ENCODE assay signal across 8 mouse cellular contexts in genomic region chr9:121880840-121881239, GRCm38 (mm10). TPM values are rescaled to one million over a fixed set of nuclear protein-coding genes. Genes with fewer than 3 reads are reported as not detected.
DNase-seq lines count a peak whose midpoint lies in the region; ATAC-seq and TF ChIP-seq lines count a peak whose summit lies in the region.

No protein-coding gene starts in this region.

- peak; percentile 67 for TF ChIP-seq CTCF in cortical plate, adult 2 months (IDR thresholded peaks at IDR 0.05; ENCODE audit: extremely low read depth, insufficient read depth, low read length)

- H3K27me3 ChIP-seq in intestine, embryonic 14.5 days (replicated peaks; ENCODE audit: control insufficient read depth, insufficient read depth, low read length), result no peaks in the 10 kb centered on the region
- H3K27me3 ChIP-seq in midbrain, embryonic 13.5 days, result 0 out of 2 replicates have a peak, but pooled peaks cover 4% of the 10 kb centered on the region

- no peak overlapping the region for H3K9ac ChIP-seq in intestine, embryonic 14.5 days (ENCODE audit: low read length)
- H3K9ac ChIP-seq in midbrain, embryonic 13.5 days (replicated peaks), result no peak overlapping the region

- no peak for ATAC-seq in intestine, embryonic 14.5 days (replicated peaks; ENCODE audit: low FRiP score, low TSS enrichment, low read depth)
- ATAC-seq in midbrain, embryonic 13.5 days, result no peak

- no peak overlapping the region for H3K4me3 ChIP-seq in cortical plate, adult 2 months (ENCODE audit: insufficient read depth, low read length)
- H3K4me3 ChIP-seq in intestine, embryonic 14.5 days (ENCODE audit: low read depth, low read length), result no peak overlapping the region
- no peak overlapping the region for H3K4me3 ChIP-seq in midbrain, embryonic 13.5 days (replicated peaks)

- peaks cover 1% of the 10 kb centered on the region; the same call in 1 of the 2 replicates for H3K4me1 ChIP-seq in cortical plate, adult 2 months (ENCODE audit: control insufficient read depth, insufficient read depth, low read length)
- no peaks in the 10 kb centered on the region for H3K4me1 ChIP-seq in intestine, embryonic 14.5 days (replicated peaks; ENCODE audit: control insufficient read depth, insufficient read depth, low read length)
- H3K4me1 ChIP-seq in midbrain, embryonic 13.5 days (replicated peaks), result peaks cover 5% of the 10 kb centered on the region; the same call in 1 of the 2 replicates

- H3K9me3 ChIP-seq in intestine, embryonic 14.5 days (ENCODE audit: control insufficient read depth, low read length), result no peaks in the 10 kb centered on the region
- no peaks in the 10 kb centered on the region for H3K9me3 ChIP-seq in midbrain, embryonic 13.5 days

- intact Hi-C loops in gastrocnemius, postnatal 36 days (cut with DNase I), result loop anchor here (2.0 kb wide), 1 partner anchor 106 kb away; no protein-coding TSS in a partner anchor
- intact Hi-C loops in left cerebral cortex, postnatal 4 days (cut with DNase I), result no loop called here

- no peak for TF ChIP-seq POLR2A in cortical plate, adult 2 months (IDR thresholded peaks at IDR 0.05; ENCODE audit: extremely low read depth, insufficient read depth, low read length)

- H3K27ac ChIP-seq in cortical plate, adult 2 months (ENCODE audit: insufficient read depth, low read length), result no peak overlapping the region
- H3K27ac ChIP-seq in intestine, embryonic 14.5 days (ENCODE audit: low read depth), result no peak overlapping the region
- no peak overlapping the region for H3K27ac ChIP-seq in midbrain, embryonic 13.5 days

- H3K36me3 ChIP-seq in intestine, embryonic 14.5 days (ENCODE audit: control insufficient read depth, insufficient read depth, low read length), result no peaks in the 10 kb centered on the region
- H3K36me3 ChIP-seq in midbrain, embryonic 13.5 days, result no peaks in the 10 kb centered on the region

- H3K4me2 ChIP-seq in intestine, embryonic 14.5 days (ENCODE audit: low read length), result peak overlapping the region; percentile 7; the same call in 1 of the 2 replicates
- peak overlapping the region; percentile 36 for H3K4me2 ChIP-seq in midbrain, embryonic 13.5 days (replicated peaks)

- WGBS in intestine, embryonic 14.5 days, result 24% methylated on average over 14 of the region's 14 CpGs
- WGBS in midbrain, embryonic 13.5 days, result 23% methylated on average over 14 of the region's 14 CpGs

- peak; percentile 81 for DNase-seq in layer of hippocampus, adult 11-12 months (ENCODE audit: low spot score)
- no peak for DNase-seq in layer of hippocampus, adult 9-10 months (ENCODE audit: low spot score)
- DNase-seq in gastrocnemius, postnatal 36 days, result peak; percentile 59 to 69
- DNase-seq in intestine, embryonic 14.5 days (ENCODE audit: low spot score), result peak; percentile 75
- DNase-seq in left cerebral cortex, postnatal 4 days, result peak; percentile 81
- peak; percentile 36 to 69 for DNase-seq in spleen, postnatal 14 days (ENCODE audit: low spot score in 2 of 2)

RNA-seq across cellular contexts. Expression of gene Ackr2, which starts 17.3 kb away (rescaled TPM):
- 4.7 and 5.7 TPM in 2 replicates for polyA plus RNA-seq in cortical plate, adult 2 months (2012; rRNA removed)
- under 1 TPM; 0.71 to 0.89 TPM for total RNA-seq in gastrocnemius, postnatal 36 days (2021)
- polyA plus RNA-seq in intestine, embryonic 14.5 days (2014; fragmentation: Nextera tagmentation; extraction: Ambion mirVana), result 0.23 and 0.24 TPM in 2 replicates
- total RNA-seq in left cerebral cortex, postnatal 4 days (2021), result 1 to 10 TPM; 1.7 to 4.3 TPM
- 2.1 and 2.2 TPM in 2 replicates for polyA plus RNA-seq in midbrain, embryonic 13.5 days (2015; fragmentation: Nextera tagmentation; extraction: Ambion mirVana)

RNA-seq across cellular contexts. Expression of gene Higd1a, which starts 22.7 kb away (rescaled TPM):
- 97.6 and 101 TPM in 2 replicates for polyA plus RNA-seq in cortical plate, adult 2 months (2012; rRNA removed)
- total RNA-seq in gastrocnemius, postnatal 36 days (2021), result 10 to 100 TPM; 96.5 to 97.5 TPM
- 190 and 193 TPM in 2 replicates for polyA plus RNA-seq in intestine, embryonic 14.5 days (2014; fragmentation: Nextera tagmentation; extraction: Ambion mirVana)
- 10 to 100 TPM; 55.9 to 58.7 TPM for total RNA-seq in left cerebral cortex, postnatal 4 days (2021)
- 146 TPM in 2 replicates for polyA plus RNA-seq in midbrain, embryonic 13.5 days (2015; fragmentation: Nextera tagmentation; extraction: Ambion mirVana)

RNA-seq across cellular contexts. Expression of gene Cyp8b1, which starts 35.3 kb away (rescaled TPM):
- not detected in 2 replicates for polyA plus RNA-seq in cortical plate, adult 2 months (2012; rRNA removed)
- not detected for total RNA-seq in gastrocnemius, postnatal 36 days (2021)
- polyA plus RNA-seq in intestine, embryonic 14.5 days (2014; fragmentation: Nextera tagmentation; extraction: Ambion mirVana), result not detected in 2 replicates
- not detected for total RNA-seq in left cerebral cortex, postnatal 4 days (2021)
- not detected in 2 replicates for polyA plus RNA-seq in midbrain, embryonic 13.5 days (2015; fragmentation: Nextera tagmentation; extraction: Ambion mirVana)

RNA-seq across cellular contexts. Expression of gene Ccdc13, which starts 41.6 kb away (rescaled TPM):
- polyA plus RNA-seq in cortical plate, adult 2 months (2012; rRNA removed), result 11.8 and 13.4 TPM in 2 replicates
- total RNA-seq in gastrocnemius, postnatal 36 days (2021), result under 1 TPM in 1 of 2 experiments, not detected in 1; 0.17 TPM
- 1.9 and 2.5 TPM in 2 replicates for polyA plus RNA-seq in intestine, embryonic 14.5 days (2014; fragmentation: Nextera tagmentation; extraction: Ambion mirVana)
- 1 to 10 TPM; 3.9 to 4.3 TPM for total RNA-seq in left cerebral cortex, postnatal 4 days (2021)
- polyA plus RNA-seq in midbrain, embryonic 13.5 days (2015; fragmentation: Nextera tagmentation; extraction: Ambion mirVana), result 2.8 and 5.0 TPM in 2 replicates
